Mouse (Mus musculus) neural tube, embryonic 11.5 days (tissue): ENCODE data around the gene Sipa1l1. TPM values are rescaled to one million over a fixed set of nuclear protein-coding genes. Genes with fewer than 3 reads are reported as not detected.

Source experiments
- ATAC-seq: fragments of 200-750 bp; cut with Nextera tagmentation; 2 replicates; pipeline ENCODE4 v1.8.0; 2017; ENCODE audit warnings: moderate number of reproducible peaks, mild to moderate bottlenecking, moderate TSS enrichment, moderate library complexity; ENCODE audit not compliant: insufficient read depth, low FRiP score, low TSS enrichment
- DNase-seq: peaks from one replicate; pipeline ENCODE4 v3.0.0-alpha.2; 2015; ENCODE audit warnings: low spot score
- H3K27ac ChIP-seq: fragments of 300-500 bp; sonication (generic); 2 replicates; pipeline ENCODE4 v1.5.1; 2014; ENCODE audit warnings: low read depth, mild to moderate bottlenecking, low read length
- H3K27me3 ChIP-seq: fragments of 300-500 bp; sonication (generic); 2 replicates; pipeline ENCODE4 v1.6.1; 2014; ENCODE audit warnings: mild to moderate bottlenecking, low read length, mixed read lengths; ENCODE audit not compliant: control insufficient read depth, insufficient read depth
- H3K36me3 ChIP-seq: fragments of 300-500 bp; sonication (generic); 2 replicates; pipeline ENCODE4 v1.6.1; 2014; ENCODE audit warnings: mild to moderate bottlenecking, low read length, moderate library complexity, mixed read lengths; ENCODE audit not compliant: control insufficient read depth, insufficient read depth
- H3K4me1 ChIP-seq: fragments of 300-500 bp; sonication (generic); 2 replicates; pipeline ENCODE4 v1.6.1; 2014; ENCODE audit warnings: low read length, mixed read lengths; ENCODE audit not compliant: control insufficient read depth, insufficient read depth
- H3K4me2 ChIP-seq: fragments of 300-500 bp; sonication (generic); 2 replicates; pipeline ENCODE4 v1.6.1; 2014; ENCODE audit warnings: low read depth, mild to moderate bottlenecking, moderate library complexity
- H3K4me3 ChIP-seq: fragments of 300-500 bp; sonication (generic); 2 replicates; pipeline ENCODE4 v1.5.1; 2014; ENCODE audit warnings: low read depth, low read length
- H3K9ac ChIP-seq: fragments of 300-500 bp; sonication (generic); 2 replicates; pipeline ENCODE4 v1.6.1; 2014; ENCODE audit warnings: mild to moderate bottlenecking, low read length
- H3K9me3 ChIP-seq: fragments of 300-500 bp; sonication (generic); 2 replicates; pipeline ENCODE4 v1.6.1; 2016; ENCODE audit warnings: low read length; ENCODE audit not compliant: control insufficient read depth
- WGBS: fragments of 180-500 bp; shearing (Covaris S2); extraction: QIAGEN DNeasy Blood & Tissue Kit; methylation state at CpG from one replicate; pipeline ENCODE4 v1.1.7; 2014; 5-methylcytosine and 5-hydroxymethylcytosine counted together
- polyA plus RNA-seq: library from polyadenylated mRNA; unstranded; fragments of >200 nt; fragmentation: Nextera tagmentation; extraction: Ambion mirVana; gene quantifications from 2 replicates; pipeline ENCODE4 v1.2.1, GENCODE M21; 2014

Gene Sipa1l1
- polyA plus RNA-seq, 1 experiment from 2014 or later: 22.3 TPM

DNA sequence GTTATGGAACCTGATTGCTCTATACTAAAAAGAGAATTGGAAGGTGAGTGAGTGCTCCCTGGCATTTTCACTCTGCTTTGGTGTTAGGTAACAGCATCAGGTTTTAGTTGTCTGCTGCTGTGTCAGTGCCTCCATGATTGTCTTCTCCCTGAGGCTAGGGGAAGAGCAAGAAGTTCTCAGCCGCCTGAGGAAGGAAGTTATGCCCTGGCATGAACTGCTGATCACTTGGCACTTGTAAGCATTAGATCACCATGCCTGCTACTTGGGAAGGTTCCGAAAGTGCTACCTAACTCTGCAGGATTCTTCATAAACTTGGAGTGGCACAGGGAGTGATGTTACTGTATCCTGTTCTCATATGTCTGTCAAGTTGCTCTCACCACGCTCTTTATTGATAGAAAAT lies 25.8 kb downstream of the Sipa1l1 start:
- no peaks in the 10 kb centered on the region for H3K27me3 ChIP-seq
- no peak overlapping the region for H3K9ac ChIP-seq
- no peak overlapping the region for H3K4me2 ChIP-seq
- peaks cover 5% of the 10 kb centered on the region for H3K4me1 ChIP-seq
- no peaks in the 10 kb centered on the region for H3K36me3 ChIP-seq
- H3K27ac ChIP-seq: no peak overlapping the region
- DNase-seq: no peak
- H3K4me3 ChIP-seq: no peak overlapping the region
- H3K9me3 ChIP-seq: no peaks in the 10 kb centered on the region
- ATAC-seq: no peak
- 80% methylated on average over 3 of the region's 3 CpGs for WGBS

DNA sequence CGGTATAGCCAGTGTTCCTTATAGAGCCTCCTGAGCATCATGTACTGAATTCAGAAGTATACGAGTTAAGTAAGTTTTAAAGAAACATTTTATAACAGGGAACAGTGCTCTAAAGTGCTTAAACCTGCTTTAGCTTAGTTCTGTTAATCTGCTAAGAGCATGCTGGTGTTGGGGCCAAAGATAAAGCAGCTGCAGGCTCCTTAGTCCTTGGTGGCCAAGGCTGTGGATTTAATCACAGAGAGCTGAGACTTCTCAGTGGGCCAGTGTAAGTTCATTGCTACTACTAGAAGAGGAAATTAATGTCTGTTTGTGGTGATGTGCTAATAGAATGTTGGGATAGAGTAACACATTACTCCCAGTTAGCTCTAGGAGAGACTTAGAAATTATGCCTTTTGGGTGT lies 27.1 kb downstream of the Sipa1l1 start:
- Histone ChIP-seq H3K9me3 (no peaks in the 10 kb centered on the region), H3K27me3 (no peaks in the 10 kb centered on the region), H3K27ac (no peak overlapping the region), H3K4me3 (no peak overlapping the region), H3K4me1 (peaks cover 5% of the 10 kb centered on the region), H3K9ac (no peak overlapping the region), H3K4me2 (no peak overlapping the region), H3K36me3 (no peaks in the 10 kb centered on the region)
- WGBS: 83% methylated on average over 2 of the region's 2 CpGs
- no peak for DNase-seq
- ATAC-seq: no peak

DNA sequence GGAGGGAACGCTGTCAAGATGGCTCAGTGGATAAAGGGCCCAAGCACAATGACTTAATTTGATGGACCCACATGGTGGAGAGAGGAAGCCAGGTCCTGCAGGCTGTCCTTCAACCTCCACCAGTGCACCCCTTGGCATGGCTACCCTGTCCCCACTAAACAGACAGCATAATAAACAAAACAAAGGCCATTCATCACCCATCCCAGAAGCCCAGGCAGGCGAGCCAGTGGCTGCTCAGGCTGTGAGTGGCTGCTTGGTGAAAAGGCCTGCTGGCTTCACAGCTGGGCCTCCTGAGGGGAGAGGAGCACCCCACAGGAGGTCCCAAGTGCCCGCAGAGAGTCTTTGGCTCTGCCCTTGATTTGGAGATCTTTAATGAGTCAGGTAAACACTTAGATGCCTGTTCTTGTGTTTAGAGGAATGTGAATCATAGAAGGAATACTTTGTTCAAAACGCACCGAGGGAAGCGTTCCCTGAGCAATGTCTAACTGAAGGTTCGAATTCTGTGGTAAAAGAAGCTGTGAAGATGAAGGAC lies 27.6 kb downstream of the Sipa1l1 start:
- H3K4me1 ChIP-seq: peaks cover 5% of the 10 kb centered on the region
- H3K36me3 ChIP-seq: no peaks in the 10 kb centered on the region
- H3K27me3 ChIP-seq: no peaks in the 10 kb centered on the region
- H3K27ac ChIP-seq: no peak overlapping the region
- no peak overlapping the region for H3K4me3 ChIP-seq
- H3K9ac ChIP-seq: no peak overlapping the region
- WGBS: 29% methylated on average over 7 of the region's 7 CpGs
- ATAC-seq (no peak), DNase-seq (no peak)
- H3K9me3 ChIP-seq: no peaks in the 10 kb centered on the region
- no peak overlapping the region for H3K4me2 ChIP-seq

DNA sequence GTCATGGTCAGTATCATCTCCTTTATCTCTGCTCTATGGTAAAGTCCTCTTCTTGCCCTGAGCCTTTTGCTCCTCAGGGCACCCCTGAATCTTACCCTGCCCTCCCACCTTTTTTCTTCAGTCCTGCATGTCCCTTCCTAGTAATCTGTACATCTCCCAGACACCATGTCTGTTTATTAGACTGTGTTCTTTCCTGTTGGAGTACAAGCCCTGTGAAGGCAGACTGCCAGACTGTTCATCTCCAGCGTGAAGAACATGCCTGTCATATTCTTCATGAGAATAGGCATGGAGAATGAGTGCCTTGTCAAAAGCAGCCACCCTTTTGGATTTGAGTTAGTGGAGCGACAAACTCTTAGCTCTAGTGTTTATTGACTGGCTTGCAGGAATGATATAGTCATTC lies 28.1 kb downstream of the Sipa1l1 start:
- DNase-seq: no peak
- WGBS: 79% methylated on average over 2 of the region's 2 CpGs
- Histone ChIP-seq H3K4me2 (no peak overlapping the region), H3K27me3 (no peaks in the 10 kb centered on the region), H3K9me3 (no peaks in the 10 kb centered on the region), H3K4me3 (no peak overlapping the region), H3K4me1 (peaks cover 5% of the 10 kb centered on the region), H3K27ac (no peak overlapping the region), H3K36me3 (no peaks in the 10 kb centered on the region), H3K9ac (no peak overlapping the region)
- ATAC-seq: no peak

DNA sequence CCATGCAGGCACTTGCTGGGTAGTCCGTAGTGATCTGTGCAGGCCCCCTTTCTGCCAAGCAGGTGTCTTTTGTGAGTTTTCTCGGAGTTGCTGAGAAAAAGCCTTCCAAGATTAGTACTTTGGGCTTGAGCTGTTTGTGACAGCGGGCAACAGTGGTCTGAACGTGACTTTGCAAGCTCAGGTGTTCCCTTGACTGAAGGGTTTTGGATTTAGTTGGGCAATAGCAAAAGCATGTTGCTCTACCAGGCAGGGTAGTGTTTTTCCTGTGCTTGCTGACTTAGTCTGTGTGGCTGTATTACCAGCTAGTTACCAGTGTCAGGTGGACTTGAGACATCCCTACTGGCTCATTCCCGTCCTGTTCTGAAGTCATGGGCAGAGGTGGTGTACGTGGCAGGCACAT lies 30.2 kb downstream of the Sipa1l1 start:
- H3K27ac ChIP-seq: no peak overlapping the region
- H3K27me3 ChIP-seq: no peaks in the 10 kb centered on the region
- H3K4me1 ChIP-seq: peaks cover 5% of the 10 kb centered on the region
- no peaks in the 10 kb centered on the region for H3K36me3 ChIP-seq
- WGBS: 89% methylated on average over 6 of the region's 6 CpGs
- no peak for ATAC-seq
- no peak for DNase-seq
- H3K9me3 ChIP-seq: no peaks in the 10 kb centered on the region
- no peak overlapping the region for H3K4me3 ChIP-seq
- no peak overlapping the region for H3K4me2 ChIP-seq
- no peak overlapping the region for H3K9ac ChIP-seq

DNA sequence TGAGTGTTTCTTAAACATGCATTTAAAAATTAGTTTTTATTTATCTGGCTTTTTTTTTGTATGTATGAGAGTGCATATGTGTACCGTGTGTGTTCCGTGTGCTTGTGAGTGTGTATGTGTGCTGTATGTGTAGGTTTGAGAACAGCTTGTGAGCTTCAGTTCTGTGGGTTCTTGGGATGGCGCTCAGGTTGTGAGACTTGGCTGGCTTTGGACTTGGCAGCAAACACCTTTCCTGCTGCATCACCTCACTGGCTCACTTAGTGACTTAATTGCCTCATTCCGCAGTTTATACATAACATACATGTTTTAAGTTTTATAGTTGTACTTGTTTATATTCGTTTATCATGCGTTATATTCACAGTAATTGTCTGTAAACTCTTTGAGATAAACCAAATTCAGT lies 35.0 kb downstream of the Sipa1l1 start:
- H3K27me3 ChIP-seq: no peaks in the 10 kb centered on the region
- 93% methylated on average over 6 of the region's 6 CpGs for WGBS
- no peaks in the 10 kb centered on the region for H3K4me1 ChIP-seq
- ATAC-seq: no peak
- H3K36me3 ChIP-seq: no peaks in the 10 kb centered on the region
- DNase-seq: no peak
- H3K27ac ChIP-seq: no peak overlapping the region
- no peak overlapping the region for H3K4me2 ChIP-seq
- no peaks in the 10 kb centered on the region for H3K9me3 ChIP-seq
- H3K4me3 ChIP-seq: no peak overlapping the region
- no peak overlapping the region for H3K9ac ChIP-seq

DNA sequence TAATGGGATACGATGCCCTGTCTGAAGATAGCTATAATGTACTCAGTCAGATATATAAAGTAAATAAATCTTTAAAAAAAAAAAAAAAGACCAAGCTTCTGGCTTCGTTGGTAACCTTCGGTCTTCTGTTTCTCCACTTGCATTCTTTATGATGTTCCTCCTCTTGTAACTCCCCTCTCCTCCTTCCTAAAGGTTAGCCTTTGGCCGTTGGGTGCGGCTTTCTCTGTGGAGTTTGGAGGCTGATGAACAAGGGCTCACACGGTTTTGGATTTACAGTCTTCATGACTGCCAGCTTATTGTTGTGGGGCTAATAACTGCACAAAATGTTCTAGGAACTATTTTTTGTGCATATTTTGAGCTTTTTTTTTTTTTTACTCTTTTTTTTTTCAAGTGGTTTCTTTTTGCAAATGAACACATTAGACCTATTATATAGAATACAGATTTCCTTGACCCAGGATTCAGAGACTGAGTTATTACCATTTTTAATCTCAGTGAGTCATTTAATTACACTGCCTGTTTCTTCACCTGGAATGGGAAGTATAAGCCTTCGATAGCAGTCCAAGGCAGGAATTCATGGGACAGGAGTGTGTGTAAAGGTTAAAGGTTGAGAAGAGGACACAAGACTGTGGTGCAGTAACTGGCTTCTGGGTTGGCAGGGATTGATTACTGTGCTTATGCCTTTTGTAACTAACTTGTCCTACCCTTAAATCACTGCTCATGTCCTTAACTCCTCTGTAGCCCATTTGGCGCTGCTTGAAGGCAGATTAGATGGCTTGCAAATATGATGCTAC lies 37.9 kb downstream of the Sipa1l1 start:
- Histone ChIP-seq H3K4me3 (no peak overlapping the region), H3K36me3 (no peaks in the 10 kb centered on the region), H3K9me3 (no peaks in the 10 kb centered on the region), H3K27me3 (no peaks in the 10 kb centered on the region), H3K27ac (no peak overlapping the region), H3K4me2 (no peak overlapping the region), H3K9ac (no peak overlapping the region), H3K4me1 (no peaks in the 10 kb centered on the region)
- DNase-seq (no peak), ATAC-seq (no peak)
- WGBS: 92% methylated on average over 8 of the region's 8 CpGs

DNA sequence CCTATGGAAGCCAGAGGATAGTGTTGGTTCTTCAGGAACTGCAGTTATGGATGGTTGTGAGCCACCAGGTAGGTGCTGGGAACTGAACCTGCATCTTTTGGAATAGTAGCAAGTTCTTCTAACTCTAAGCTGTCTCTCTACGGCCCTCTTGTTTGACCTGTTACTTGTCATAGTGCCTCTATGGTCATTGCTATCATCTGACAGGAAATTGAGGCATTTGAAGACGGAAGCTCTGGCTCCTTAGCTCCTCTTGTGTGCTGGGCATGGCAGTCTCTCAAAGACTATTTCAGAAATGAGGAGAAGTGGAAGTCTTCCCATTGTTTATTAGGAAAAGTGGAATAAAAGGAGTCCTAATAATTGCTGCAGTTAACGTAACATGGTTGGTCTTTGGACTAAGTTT lies 38.9 kb downstream of the Sipa1l1 start:
- no peak overlapping the region for H3K4me2 ChIP-seq
- no peaks in the 10 kb centered on the region for H3K36me3 ChIP-seq
- H3K27ac ChIP-seq: no peak overlapping the region
- 90% methylated on average over 3 of the region's 3 CpGs for WGBS
- DNase-seq (no peak), ATAC-seq (no peak)
- no peak overlapping the region for H3K4me3 ChIP-seq
- no peaks in the 10 kb centered on the region for H3K27me3 ChIP-seq
- H3K9me3 ChIP-seq: no peaks in the 10 kb centered on the region
- H3K9ac ChIP-seq: no peak overlapping the region
- H3K4me1 ChIP-seq: no peaks in the 10 kb centered on the region

DNA sequence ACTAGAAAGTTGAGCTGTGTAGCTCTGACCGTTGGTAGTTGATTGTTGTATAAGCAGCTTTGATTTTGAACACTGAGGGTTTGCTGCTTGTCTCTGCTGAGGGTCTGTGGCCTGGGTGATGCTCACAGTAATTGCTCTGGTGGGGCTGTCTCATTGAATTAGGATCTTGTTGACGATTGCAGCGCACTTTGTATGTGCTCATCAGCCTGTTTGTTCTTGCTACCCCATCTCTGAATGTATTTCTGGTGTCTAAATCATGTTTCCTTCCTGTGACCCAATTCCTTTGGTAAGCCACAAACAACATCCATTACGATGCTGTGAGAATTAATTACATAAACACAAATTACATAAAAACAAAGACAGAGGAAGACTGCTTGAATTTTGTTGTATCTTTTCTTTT lies 39.5 kb downstream of the Sipa1l1 start:
- H3K9ac ChIP-seq: no peak overlapping the region
- H3K9me3 ChIP-seq: no peaks in the 10 kb centered on the region
- no peak for DNase-seq
- 93% methylated on average over 4 of the region's 4 CpGs for WGBS
- H3K4me1 ChIP-seq: no peaks in the 10 kb centered on the region
- no peak for ATAC-seq
- no peak overlapping the region for H3K4me3 ChIP-seq
- no peaks in the 10 kb centered on the region for H3K36me3 ChIP-seq
- H3K4me2 ChIP-seq: no peak overlapping the region
- no peak overlapping the region for H3K27ac ChIP-seq
- no peaks in the 10 kb centered on the region for H3K27me3 ChIP-seq
